Mouse (Mus musculus) spleen, adult 12 weeks (tissue): ENCODE measurements around the gene Gdi2.
"Not testable (repeated sequence)": the region's sequence is repeated elsewhere in the genome, so short reads cannot be mapped to it uniquely, and the experiment has no call there.

Experiments used
- DNase-seq: peaks from one replicate; pipeline ENCODE4 v3.0.0; 2022; ENCODE audit warnings: low spot score

Gene Gdi2

GRCm38 (mm10) chr13:3537594-3538222 lies at the start of gene Gdi2:
Gene Gdi2, plus strand, starts transcription at chr13:3538063.
- peak; percentile 85 for DNase-seq

- no peak for DNase-seq
Measured at GRCm38 (mm10) chr13:3495526-3495925, 42.3 kb upstream of the Gdi2 start.

GRCm38 (mm10) chr13:3501014-3501413 lies 36.8 kb upstream of the Gdi2 start:
- not testable (repeated sequence) for DNase-seq

GRCm38 (mm10) chr13:3515351-3515750 lies 22.5 kb upstream of the Gdi2 start:
- not testable (repeated sequence) for DNase-seq

GRCm38 (mm10) chr13:3519357-3519756 lies 18.5 kb upstream of the Gdi2 start:
- DNase-seq = not testable (repeated sequence)

- DNase-seq = not testable (repeated sequence)
Measured at GRCm38 (mm10) chr13:3519994-3520393, 17.9 kb upstream of the Gdi2 start.

GRCm38 (mm10) chr13:3523459-3523858 lies 14.4 kb upstream of the Gdi2 start:
- DNase-seq = no peak

- DNase-seq = no peak
Measured at GRCm38 (mm10) chr13:3523946-3524345, 13.9 kb upstream of the Gdi2 start.

GRCm38 (mm10) chr13:3525611-3526051 lies 12.2 kb upstream of the Gdi2 start:
- no peak for DNase-seq

- DNase-seq = peak; percentile 33
Measured at GRCm38 (mm10) chr13:3526328-3526727, 11.5 kb upstream of the Gdi2 start.

GRCm38 (mm10) chr13:3530451-3530850 lies 7.4 kb upstream of the Gdi2 start:
- no peak for DNase-seq

- not testable (repeated sequence) for DNase-seq
Measured at GRCm38 (mm10) chr13:3531176-3531575, 6.7 kb upstream of the Gdi2 start.

- no peak for DNase-seq
Measured at GRCm38 (mm10) chr13:3531692-3532320, 6.1 kb upstream of the Gdi2 start.

GRCm38 (mm10) chr13:3532451-3532850 lies 5.4 kb upstream of the Gdi2 start:
- no peak for DNase-seq

GRCm38 (mm10) chr13:3534146-3534545 lies 3.7 kb upstream of the Gdi2 start:
- DNase-seq = no peak

- no peak for DNase-seq
Measured at GRCm38 (mm10) chr13:3538223-3538968, 533 bp downstream of the Gdi2 start.

GRCm38 (mm10) chr13:3538969-3539562 lies 1.2 kb downstream of the Gdi2 start:
- no peak for DNase-seq

- no peak for DNase-seq
Measured at GRCm38 (mm10) chr13:3540166-3540565, 2.3 kb downstream of the Gdi2 start.

- DNase-seq = no peak
Measured at GRCm38 (mm10) chr13:3541159-3541782, 3.4 kb downstream of the Gdi2 start.

- no peak for DNase-seq
Measured at GRCm38 (mm10) chr13:3544077-3544874, 6.4 kb downstream of the Gdi2 start.

- no peak for DNase-seq
Measured at GRCm38 (mm10) chr13:3544925-3545324, 7.1 kb downstream of the Gdi2 start.
